ENCODE assay signal across 23 mouse cellular contexts in the genomic region with DNA sequence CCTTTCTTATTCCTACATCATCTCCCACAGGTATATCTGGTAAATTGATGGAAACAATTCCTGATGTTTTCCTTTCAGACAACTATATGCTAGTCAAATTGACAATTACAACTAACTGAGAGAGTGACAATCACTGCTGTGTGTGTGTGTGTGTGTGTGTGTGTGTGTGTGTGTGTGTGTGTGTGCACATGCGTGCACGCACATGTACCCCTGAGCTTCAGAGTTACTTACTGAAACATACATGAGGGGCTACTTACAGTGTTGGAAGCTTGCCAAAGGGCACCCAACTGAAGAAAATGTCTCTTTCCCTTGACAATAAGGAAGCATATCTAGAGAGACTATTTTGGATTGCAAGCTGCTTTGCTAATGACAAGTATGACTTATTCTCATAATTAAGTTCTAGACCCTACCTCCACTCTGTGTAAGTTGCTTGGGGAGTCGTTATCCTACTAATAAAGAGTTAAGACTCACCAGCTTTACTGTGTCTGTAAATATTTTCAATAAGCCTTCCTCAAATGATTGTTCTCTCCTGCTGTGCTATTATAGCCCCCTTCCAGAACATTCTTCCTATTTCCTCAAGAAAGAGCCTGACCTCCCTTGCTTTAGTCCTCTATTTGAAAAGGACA.
DNase-seq lines count a peak whose midpoint lies in the region; ATAC-seq lines count a peak whose summit lies in the region.
"Had no signal": no experiment of that assay in that cellular context is flagged by ENCODE, and none has a peak within 500 bp of the region (broad histone marks: within the 10 kb centered on the region; RNA-seq: fewer than 3 reads in every experiment).

No protein-coding gene starts in this region.

- no peak for DNase-seq in kidney, adult 18-20 months
- DNase-seq in neural tube, embryonic 10.5 days (ENCODE audit: extremely low spot score, low spot score), result no peak
- DNase-seq in left cerebral cortex, adult 11 months (ENCODE audit: low spot score), result no peak
- DNase-seq: adrenal gland, adult 8-10 months; adrenal gland, postnatal 14 days; adrenal gland, postnatal 36 days; B cell, adult 2 months; cerebellum, adult 11-12 months; cerebellum, adult 2 months; cerebellum, adult 9-10 months; cerebellum, postnatal 25 days had no signal

- WGBS in kidney, embryonic 16.5 days, result 79% methylated on average over 3 of the region's 3 CpGs
- WGBS in neural tube, embryonic 13.5 days, result 50% methylated on average over 3 of the region's 3 CpGs
- 47% methylated on average over 3 of the region's 3 CpGs for WGBS in neural tube, embryonic 14.5 days

- H3K36me3 ChIP-seq in kidney, embryonic 16.5 days (ENCODE audit: insufficient read depth, low read length), result no peaks in the 10 kb centered on the region
- no peaks in the 10 kb centered on the region for H3K36me3 ChIP-seq in neural tube, embryonic 13.5 days
- H3K36me3 ChIP-seq in neural tube, embryonic 14.5 days (ENCODE audit: control insufficient read depth, insufficient read depth, low read length), result no peaks in the 10 kb centered on the region
- H3K36me3 ChIP-seq: embryonic facial prominence, embryonic 10.5 days; embryonic facial prominence, embryonic 12.5 days; forebrain, embryonic 15.5 days; G1E had no signal

- H3K27ac ChIP-seq in kidney, embryonic 16.5 days (ENCODE audit: low read length), result no peak overlapping the region
- H3K27ac ChIP-seq in neural tube, embryonic 13.5 days (replicated peaks), result no peak overlapping the region
- no peak overlapping the region for H3K27ac ChIP-seq in neural tube, embryonic 14.5 days (ENCODE audit: low read depth, low read length)
- H3K27ac ChIP-seq: embryonic facial prominence, embryonic 10.5 days; embryonic facial prominence, embryonic 12.5 days; forebrain, embryonic 13.5 days; forebrain, embryonic 15.5 days had no signal

- H3K9ac ChIP-seq in kidney, embryonic 16.5 days (replicated peaks; ENCODE audit: low read length), result no peak overlapping the region
- H3K9ac ChIP-seq in neural tube, embryonic 13.5 days, result no peak overlapping the region
- H3K9ac ChIP-seq in neural tube, embryonic 14.5 days (replicated peaks; ENCODE audit: low read depth, low read length), result no peak overlapping the region
- H3K9ac ChIP-seq: embryonic facial prominence, embryonic 12.5 days; forebrain, embryonic 13.5 days; forebrain, embryonic 15.5 days had no signal

- H3K9me3 ChIP-seq in kidney, embryonic 16.5 days (ENCODE audit: low read length), result no peaks in the 10 kb centered on the region
- no peaks in the 10 kb centered on the region for H3K9me3 ChIP-seq in neural tube, embryonic 13.5 days
- H3K9me3 ChIP-seq in neural tube, embryonic 14.5 days (ENCODE audit: control insufficient read depth, low read length), result no peaks in the 10 kb centered on the region
- H3K9me3 ChIP-seq: embryonic facial prominence, embryonic 10.5 days; embryonic facial prominence, embryonic 12.5 days; forebrain, embryonic 13.5 days; forebrain, embryonic 15.5 days; G1E had no signal

- no peaks in the 10 kb centered on the region for H3K27me3 ChIP-seq in kidney, embryonic 16.5 days (ENCODE audit: insufficient read depth, low read length)
- no peaks in the 10 kb centered on the region for H3K27me3 ChIP-seq in neural tube, embryonic 13.5 days
- no peaks in the 10 kb centered on the region for H3K27me3 ChIP-seq in neural tube, embryonic 14.5 days (ENCODE audit: control insufficient read depth, insufficient read depth, low read length)
- H3K27me3 ChIP-seq: CH12.LX; embryonic facial prominence, embryonic 12.5 days; forebrain, embryonic 13.5 days; forebrain, embryonic 15.5 days had no signal

- H3K4me2 ChIP-seq in kidney, embryonic 16.5 days (replicated peaks; ENCODE audit: low read depth, low read length), result no peak overlapping the region
- no peak overlapping the region for H3K4me2 ChIP-seq in neural tube, embryonic 13.5 days
- no peak overlapping the region for H3K4me2 ChIP-seq in neural tube, embryonic 14.5 days (ENCODE audit: low read depth, low read length)
- H3K4me2 ChIP-seq: embryonic facial prominence, embryonic 12.5 days; forebrain, embryonic 13.5 days; forebrain, embryonic 15.5 days had no signal

- peaks cover 3% of the 10 kb centered on the region; the same call in 1 of the 2 replicates for H3K4me1 ChIP-seq in kidney, embryonic 16.5 days (ENCODE audit: insufficient read depth, low read length)
- H3K4me1 ChIP-seq in neural tube, embryonic 13.5 days (replicated peaks), result peaks cover 11% of the 10 kb centered on the region
- H3K4me1 ChIP-seq in neural tube, embryonic 14.5 days (ENCODE audit: control insufficient read depth, insufficient read depth, low read length), result 0 out of 2 replicates have a peak, but pooled peaks cover 4% of the 10 kb centered on the region
- H3K4me1 ChIP-seq: embryonic facial prominence, embryonic 10.5 days; embryonic facial prominence, embryonic 12.5 days had no signal

- peak; percentile 40; the same call in 1 of the 2 replicates for ATAC-seq in kidney, embryonic 16.5 days (ENCODE audit: low FRiP score, low TSS enrichment)
- peak; percentile 83 for ATAC-seq in neural tube, embryonic 13.5 days (ENCODE audit: low read depth)
- peak; percentile 76 for ATAC-seq in neural tube, embryonic 14.5 days (ENCODE audit: low read depth)
- ATAC-seq: activated CD4-positive, CD25-positive, alpha-beta regulatory T cell, adult 4 months; CD4-positive, CD25-positive, alpha-beta regulatory T cell, adult 4 months; forebrain, embryonic 13.5 days; forebrain, embryonic 15.5 days; Patski had no signal

- no peak overlapping the region for H3K4me3 ChIP-seq in kidney, embryonic 16.5 days (ENCODE audit: low read length)
- no peak overlapping the region for H3K4me3 ChIP-seq in neural tube, embryonic 13.5 days
- H3K4me3 ChIP-seq in neural tube, embryonic 14.5 days (ENCODE audit: low read depth, low read length), result no peak overlapping the region
- H3K4me3 ChIP-seq: embryonic facial prominence, embryonic 10.5 days; embryonic facial prominence, embryonic 12.5 days; forebrain, embryonic 13.5 days; forebrain, embryonic 15.5 days had no signal
